Mouse (Mus musculus): ENCODE data around the gene Sh3pxd2b. TPM values are rescaled to one million over a fixed set of nuclear protein-coding genes. Genes with fewer than 3 reads are reported as not detected.

The Sh3pxd2b gene
- polyA plus RNA-seq, 1 experiment from 2014 or later = 7.4 TPM

DNA sequence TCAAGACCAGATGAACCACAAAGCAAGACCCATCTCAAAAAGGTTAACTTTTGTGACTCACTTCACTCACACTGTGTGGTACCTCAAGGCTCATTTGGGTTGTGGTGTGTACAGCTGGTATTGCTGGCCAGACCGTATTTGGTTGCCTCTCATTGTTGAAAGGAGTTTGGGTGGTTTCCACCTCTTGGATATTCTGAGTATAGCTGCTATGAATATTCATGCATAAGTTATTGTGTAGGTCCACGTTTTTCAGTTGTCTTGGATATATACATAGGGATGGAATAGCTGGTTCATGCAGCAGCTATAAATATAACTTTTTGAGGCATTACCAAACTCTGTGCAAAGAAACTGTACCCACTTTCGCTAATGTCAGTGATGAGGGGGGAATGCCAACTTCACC lies 95.0 kb downstream of the Sh3pxd2b start:
- no peaks in the 10 kb centered on the region for H3K36me3 ChIP-seq (ENCODE audit: insufficient read depth, low read length)
- H3K27me3 ChIP-seq (replicated peaks; ENCODE audit: insufficient read depth, low read length) = no peaks in the 10 kb centered on the region
- no peak overlapping the region for H3K4me3 ChIP-seq (ENCODE audit: low read depth, low read length)
- DNase-seq (ENCODE audit: low spot score) (no peak), ATAC-seq (no peak)
- no peaks in the 10 kb centered on the region for H3K9me3 ChIP-seq (ENCODE audit: low read length)
- TF ChIP-seq EP300 (IDR thresholded peaks at IDR 0.05) (no peak), CTCF (IDR thresholded peaks at IDR 0.05) (no peak)
- no peak overlapping the region for H3K9ac ChIP-seq (replicated peaks; ENCODE audit: low read depth)
- WGBS = 83% methylated on average over 3 of the region's 3 CpGs
- H3K4me1 ChIP-seq (ENCODE audit: insufficient read depth, low read depth, low read length) = no peaks in the 10 kb centered on the region
- H3K4me2 ChIP-seq (replicated peaks; ENCODE audit: low read depth, low read length) = no peak overlapping the region
- no peak overlapping the region for H3K27ac ChIP-seq (ENCODE audit: low read length)

DNA sequence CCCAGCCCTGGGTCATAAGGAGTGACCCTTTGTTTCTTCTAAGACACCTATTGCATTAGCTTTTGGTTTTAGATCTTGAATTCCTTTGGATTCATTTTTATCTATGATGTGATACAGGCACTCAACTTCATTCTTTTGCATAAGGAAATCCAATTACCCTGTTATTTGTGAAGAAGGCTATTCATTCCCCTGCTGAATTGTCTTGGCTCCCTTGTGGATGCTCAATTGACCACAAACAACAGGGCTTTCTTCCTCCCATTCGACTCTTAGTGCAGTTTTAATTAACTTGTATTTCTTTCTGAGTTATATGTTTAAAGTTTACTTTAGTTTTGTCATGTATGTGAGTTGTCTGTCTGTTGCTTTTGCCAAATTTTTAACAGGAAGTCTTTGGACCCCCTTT lies 96.6 kb downstream of the Sh3pxd2b start:
- Histone ChIP-seq H3K4me2 (replicated peaks; ENCODE audit: low read depth, low read length) (no peak overlapping the region), H3K9ac (replicated peaks; ENCODE audit: low read depth) (no peak overlapping the region), H3K9me3 (ENCODE audit: low read length) (no peaks in the 10 kb centered on the region), H3K4me3 (ENCODE audit: low read depth, low read length) (no peak overlapping the region), H3K36me3 (ENCODE audit: insufficient read depth, low read length) (no peaks in the 10 kb centered on the region), H3K4me1 (ENCODE audit: insufficient read depth, low read depth, low read length) (no peaks in the 10 kb centered on the region), H3K27me3 (replicated peaks; ENCODE audit: insufficient read depth, low read length) (no peaks in the 10 kb centered on the region), H3K27ac (ENCODE audit: low read length) (no peak overlapping the region)
- TF ChIP-seq CTCF (IDR thresholded peaks at IDR 0.05) = no peak
- no peak for TF ChIP-seq EP300 (IDR thresholded peaks at IDR 0.05)
- ATAC-seq (no peak), DNase-seq (ENCODE audit: low spot score) (no peak)
- 47% methylated on average over 1 of the region's 1 CpGs for whole genome bisulfite sequencing

- DNase-seq (ENCODE audit: low spot score) = no peak
- H3K4me3 ChIP-seq (ENCODE audit: low read depth, low read length) = no peak overlapping the region
- H3K4me1 ChIP-seq (ENCODE audit: insufficient read depth, low read depth, low read length) = no peaks in the 10 kb centered on the region
- no peak overlapping the region for H3K9ac ChIP-seq (replicated peaks; ENCODE audit: low read depth)
- WGBS = 79% methylated on average over 1 of the region's 1 CpGs
- ATAC-seq = no peak
- no peak overlapping the region for H3K27ac ChIP-seq (ENCODE audit: low read length)
- no peaks in the 10 kb centered on the region for H3K9me3 ChIP-seq (ENCODE audit: low read length)
- H3K4me2 ChIP-seq (replicated peaks; ENCODE audit: low read depth, low read length) = no peak overlapping the region
- H3K36me3 ChIP-seq (ENCODE audit: insufficient read depth, low read length) = no peaks in the 10 kb centered on the region
- TF ChIP-seq CTCF (IDR thresholded peaks at IDR 0.05) = no peak
- no peak for TF ChIP-seq EP300 (IDR thresholded peaks at IDR 0.05)
- no peaks in the 10 kb centered on the region for H3K27me3 ChIP-seq (replicated peaks; ENCODE audit: insufficient read depth, low read length)
These were observed 97.5 kb downstream of the Sh3pxd2b start for GRCm38 (mm10) chr11:32445135-32445534.

DNA sequence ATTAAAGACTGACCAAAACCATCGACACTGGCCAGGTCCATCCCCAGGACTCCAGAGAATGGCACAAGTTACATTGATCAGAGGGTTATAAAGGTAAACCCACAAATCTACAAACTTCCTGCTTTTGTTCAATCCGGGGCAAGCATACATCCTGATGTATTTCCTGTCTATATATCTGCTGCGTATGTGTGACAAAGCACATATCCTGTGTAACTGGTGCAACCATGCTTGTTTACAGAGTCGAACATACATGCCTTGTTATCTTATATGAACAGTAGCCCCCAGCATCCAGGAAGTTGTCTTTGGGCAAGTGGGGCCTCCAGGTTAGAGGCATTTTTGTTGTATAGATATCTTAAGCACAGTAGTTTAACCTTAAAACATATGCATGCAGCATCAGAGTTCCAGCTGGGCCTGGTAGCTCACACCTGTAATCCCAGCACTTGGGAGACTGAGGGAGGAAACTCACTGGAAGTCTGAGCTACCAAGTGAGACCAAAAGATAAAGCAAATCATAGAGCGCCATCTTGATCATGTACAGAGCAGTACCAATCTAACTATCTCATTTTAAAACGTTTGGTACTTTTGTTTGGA lies 98.1 kb downstream of the Sh3pxd2b start:
- peak; percentile 20 for DNase-seq (ENCODE audit: low spot score)

GRCm38 (mm10) chr11:32450216-32450615 lies 102.6 kb downstream of the Sh3pxd2b start:
- 0% methylated on average over 1 of the region's 1 CpGs for WGBS
- H3K9me3 ChIP-seq (ENCODE audit: low read length) = no peaks in the 10 kb centered on the region
- no peak overlapping the region for H3K27ac ChIP-seq (ENCODE audit: low read length)
- no peaks in the 10 kb centered on the region for H3K27me3 ChIP-seq (replicated peaks; ENCODE audit: insufficient read depth, low read length)
- no peaks in the 10 kb centered on the region for H3K4me1 ChIP-seq (ENCODE audit: insufficient read depth, low read depth, low read length)
- TF ChIP-seq EP300 (IDR thresholded peaks at IDR 0.05) (no peak), CTCF (IDR thresholded peaks at IDR 0.05) (peak; percentile 91)
- no peaks in the 10 kb centered on the region for H3K36me3 ChIP-seq (ENCODE audit: insufficient read depth, low read length)
- no peak overlapping the region for H3K4me3 ChIP-seq (ENCODE audit: low read depth, low read length)
- H3K4me2 ChIP-seq (replicated peaks; ENCODE audit: low read depth, low read length) = no peak overlapping the region
- peak; percentile 89 for DNase-seq (ENCODE audit: low spot score)
- ATAC-seq = no peak
- no peak overlapping the region for H3K9ac ChIP-seq (replicated peaks; ENCODE audit: low read depth)

More for the DNA sequence above, 98.1 kb downstream of the Sh3pxd2b start:
- Histone ChIP-seq H3K36me3 (ENCODE audit: insufficient read depth, low read length) (no peaks in the 10 kb centered on the region), H3K4me2 (replicated peaks; ENCODE audit: low read depth, low read length) (no peak overlapping the region), H3K9me3 (ENCODE audit: low read length) (no peaks in the 10 kb centered on the region), H3K4me1 (ENCODE audit: insufficient read depth, low read depth, low read length) (no peaks in the 10 kb centered on the region), H3K4me3 (ENCODE audit: low read depth, low read length) (no peak overlapping the region), H3K27me3 (replicated peaks; ENCODE audit: insufficient read depth, low read length) (no peaks in the 10 kb centered on the region), H3K9ac (replicated peaks; ENCODE audit: low read depth) (no peak overlapping the region), H3K27ac (ENCODE audit: low read length) (no peak overlapping the region)
- TF ChIP-seq EP300 (IDR thresholded peaks at IDR 0.05) (0 out of 2 replicates have a peak, but pooled peaks have one; percentile 12), CTCF (IDR thresholded peaks at IDR 0.05) (no peak)
- no peak for ATAC-seq
- 59% methylated on average over 6 of the region's 6 CpGs for WGBS

DNA sequence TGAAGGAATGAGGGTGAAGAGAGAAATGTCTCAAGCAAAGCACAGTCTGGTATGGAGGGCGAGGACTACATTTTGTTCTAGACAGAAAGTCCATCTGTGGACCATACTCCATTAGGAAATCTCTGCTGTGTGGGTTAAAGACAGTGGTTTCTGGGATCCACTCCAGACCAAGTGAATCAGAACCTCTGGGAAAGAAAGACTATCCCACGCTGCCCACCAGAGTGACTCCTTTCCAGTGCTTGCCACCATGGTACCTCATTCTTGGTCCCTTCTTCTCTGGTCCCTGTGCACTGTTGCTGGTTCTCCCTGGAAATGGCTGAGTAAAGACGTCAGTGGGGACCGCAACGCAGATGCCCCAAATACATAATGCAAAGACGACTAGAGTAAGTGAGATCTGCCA lies 103.7 kb downstream of the Sh3pxd2b start:
- no peak overlapping the region for H3K4me2 ChIP-seq (replicated peaks; ENCODE audit: low read depth, low read length)
- H3K36me3 ChIP-seq (ENCODE audit: insufficient read depth, low read length) = no peaks in the 10 kb centered on the region
- H3K4me1 ChIP-seq (ENCODE audit: insufficient read depth, low read depth, low read length) = no peaks in the 10 kb centered on the region; the same call in 1 of the 2 replicates
- WGBS = 88% methylated on average over 6 of the region's 6 CpGs
- ATAC-seq (no peak), DNase-seq (ENCODE audit: low spot score) (no peak)
- no peak for TF ChIP-seq EP300 (IDR thresholded peaks at IDR 0.05)
- no peak for TF ChIP-seq CTCF (IDR thresholded peaks at IDR 0.05)
- no peak overlapping the region for H3K27ac ChIP-seq (ENCODE audit: low read length)
- no peak overlapping the region for H3K4me3 ChIP-seq (ENCODE audit: low read depth, low read length)
- no peaks in the 10 kb centered on the region for H3K27me3 ChIP-seq (replicated peaks; ENCODE audit: insufficient read depth, low read length)
- H3K9me3 ChIP-seq (ENCODE audit: low read length) = no peaks in the 10 kb centered on the region
- no peak overlapping the region for H3K9ac ChIP-seq (replicated peaks; ENCODE audit: low read depth)

DNA sequence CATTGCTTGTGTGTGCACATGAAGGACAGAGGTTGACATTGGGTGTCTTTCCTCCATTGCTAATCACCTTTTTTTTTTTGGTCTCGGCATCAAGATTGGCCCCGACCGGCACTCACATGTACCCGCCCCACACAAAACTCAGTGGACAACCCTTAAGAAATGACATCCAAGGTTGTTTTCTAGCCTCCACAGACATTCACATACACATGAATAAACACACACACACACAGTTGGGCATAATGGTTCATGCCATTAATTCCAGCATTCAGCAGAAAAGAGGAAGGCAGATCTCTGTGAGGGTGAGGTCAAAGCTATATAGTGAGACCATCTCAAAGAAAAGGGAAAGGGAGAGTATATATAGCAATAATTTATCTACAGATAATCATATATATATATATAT lies 105.1 kb downstream of the Sh3pxd2b start:
- no peak for DNase-seq (ENCODE audit: low spot score)
- ATAC-seq = no peak
- TF ChIP-seq EP300 (IDR thresholded peaks at IDR 0.05) = no peak

More for the DNA sequence above, 105.1 kb downstream of the Sh3pxd2b start:
- 93% methylated on average over 4 of the region's 4 CpGs for WGBS
- Histone ChIP-seq H3K27me3 (replicated peaks; ENCODE audit: insufficient read depth, low read length) (no peaks in the 10 kb centered on the region), H3K9me3 (ENCODE audit: low read length) (no peaks in the 10 kb centered on the region), H3K27ac (ENCODE audit: low read length) (no peak overlapping the region), H3K4me1 (ENCODE audit: insufficient read depth, low read depth, low read length) (no peaks in the 10 kb centered on the region; the same call in 1 of the 2 replicates), H3K4me2 (replicated peaks; ENCODE audit: low read depth, low read length) (no peak overlapping the region), H3K4me3 (ENCODE audit: low read depth, low read length) (no peak overlapping the region), H3K36me3 (ENCODE audit: insufficient read depth, low read length) (no peaks in the 10 kb centered on the region), H3K9ac (replicated peaks; ENCODE audit: low read depth) (no peak overlapping the region)

Measured in lung, postnatal 0 days (tissue).